Mouse (Mus musculus) G1E-ER4 (cell line): Measurements from ENCODE around the gene Synj1. TPM values are rescaled to one million over a fixed set of nuclear protein-coding genes. Genes with fewer than 3 reads are reported as not detected.
A peak's percentile ranks its signal among the peaks of the same experiment; 100 is the strongest.

Experiments used
- GATA1 ChIP-seq: IDR thresholded peaks from one replicate; pipeline ENCODE4 v1.8.0; 2012; ENCODE audit warnings: low read length, inconsistent platforms
- polyA plus RNA-seq: library from polyadenylated mRNA; stranded (reverse); fragments of >175 nt; gene quantifications from 2 replicates; pipeline ENCODE4 v1.2.3, GENCODE M21; 2012

Gene Synj1
- polyA plus RNA-seq, 1 experiment: 73.4 TPM

- no peak for TF ChIP-seq GATA1
These were observed 12.3 kb upstream of the Synj1 start for GRCm38 (mm10) chr16:91023384-91023783.

DNA sequence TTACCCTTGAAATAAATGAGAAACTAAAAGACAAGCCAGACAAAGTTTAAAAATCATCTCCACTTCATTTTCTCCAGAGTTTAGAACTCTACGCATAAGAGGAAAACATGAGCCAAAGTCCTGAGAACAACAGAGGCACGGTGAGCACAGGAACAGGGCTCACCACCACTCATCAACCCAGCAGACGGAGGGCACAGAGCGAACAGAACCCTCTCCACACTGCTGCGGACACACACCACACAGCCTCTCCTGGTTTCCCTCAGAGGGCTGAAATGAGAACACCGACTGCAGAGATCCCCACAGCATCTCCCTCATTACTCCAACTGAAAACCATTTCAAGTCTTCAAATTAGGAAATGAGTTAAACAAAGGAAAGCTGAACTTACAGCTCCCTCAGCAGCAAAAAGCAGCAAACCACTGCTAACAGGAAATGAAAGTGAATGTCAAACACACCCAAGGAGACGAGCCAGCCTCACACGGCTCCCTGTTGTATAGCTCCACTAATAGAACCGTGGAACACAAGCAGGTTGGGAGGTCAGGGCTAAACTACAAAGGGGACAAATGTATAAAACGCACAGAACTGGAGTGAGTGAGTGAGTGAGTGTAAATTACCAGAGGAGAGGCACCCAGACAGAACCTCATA lies 9.9 kb upstream of the Synj1 start:
- TF ChIP-seq GATA1: no peak

DNA sequence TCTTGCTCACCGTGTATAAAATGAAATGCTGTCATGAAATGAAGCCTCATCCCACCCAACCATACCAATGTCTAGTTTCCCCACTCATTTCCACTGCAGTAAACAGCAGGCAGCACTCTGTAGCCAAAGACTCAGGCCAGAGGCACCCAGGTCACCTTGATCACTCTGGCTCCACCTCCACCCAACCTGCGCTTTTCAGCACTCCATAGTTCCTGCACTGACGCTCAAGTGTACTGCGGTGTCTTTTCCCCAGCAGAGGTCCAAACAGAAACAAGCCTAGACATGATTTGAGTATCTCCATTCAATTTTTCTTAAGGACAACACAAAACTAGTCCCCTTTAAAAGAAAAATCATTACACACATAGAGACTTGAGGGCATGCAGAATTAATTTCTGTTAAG lies 8.4 kb upstream of the Synj1 start:
- TF ChIP-seq GATA1: no peak

DNA sequence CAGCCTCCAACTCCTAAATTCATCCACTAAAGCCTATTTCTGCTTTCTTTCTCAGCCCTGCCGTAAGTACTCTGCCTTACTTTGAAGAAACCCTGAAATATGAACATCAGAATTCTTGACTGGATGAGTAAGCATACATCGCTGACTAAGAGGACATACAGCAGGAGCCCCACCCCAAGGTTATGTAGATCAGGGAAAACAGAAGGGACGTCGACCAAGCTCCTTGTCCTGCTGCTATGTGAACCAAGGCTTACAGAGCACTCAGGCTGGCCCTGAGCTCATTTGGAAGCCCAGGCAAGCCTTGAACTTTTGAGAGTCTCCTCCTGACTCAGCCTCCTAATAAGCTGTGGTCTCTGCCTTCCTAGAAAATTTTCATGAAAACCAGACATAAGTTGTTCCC lies 4.7 kb upstream of the Synj1 start:
- TF ChIP-seq GATA1: no peak

- TF ChIP-seq GATA1: no peak
These were observed 739 bp upstream of the Synj1 start for GRCm38 (mm10) chr16:91011847-91012246.

- no peak for TF ChIP-seq GATA1
These were observed 507 bp downstream of the Synj1 start for GRCm38 (mm10) chr16:91010581-91011020.

- TF ChIP-seq GATA1: no peak
These were observed 1.1 kb downstream of the Synj1 start for GRCm38 (mm10) chr16:91009942-91010529.

DNA sequence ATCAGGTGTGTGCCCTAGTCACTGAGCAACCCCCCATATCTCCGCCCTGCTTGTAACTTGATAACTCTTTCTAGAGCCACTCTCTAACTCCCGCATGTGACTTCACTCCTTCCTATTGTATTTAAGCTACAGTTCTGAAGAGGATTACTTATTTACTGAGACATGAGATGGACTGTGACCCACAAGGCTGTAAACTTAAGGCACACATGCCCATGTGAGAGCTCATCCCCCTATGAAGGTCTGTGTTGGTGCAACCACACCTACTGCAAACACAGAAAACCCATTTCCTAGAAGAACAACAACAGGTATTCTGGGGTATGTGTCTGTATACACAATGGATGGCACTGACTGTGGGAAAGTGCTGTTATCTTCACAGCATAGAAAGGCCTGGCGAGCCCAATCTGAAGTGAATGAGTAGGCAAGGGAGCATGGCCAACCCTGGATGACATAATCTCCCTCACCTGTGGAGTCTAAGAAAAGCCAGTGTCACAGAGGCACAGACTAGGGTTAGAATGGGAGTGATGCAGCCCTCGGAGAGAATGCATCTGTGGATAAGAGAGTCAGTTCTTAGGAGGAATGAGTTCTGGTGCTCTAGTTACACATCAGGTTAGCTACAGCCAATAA lies 6.1 kb downstream of the Synj1 start:
- no peak for TF ChIP-seq GATA1

GRCm38 (mm10) chr16:91001098-91001497 lies 10.0 kb downstream of the Synj1 start:
- TF ChIP-seq GATA1: no peak

DNA sequence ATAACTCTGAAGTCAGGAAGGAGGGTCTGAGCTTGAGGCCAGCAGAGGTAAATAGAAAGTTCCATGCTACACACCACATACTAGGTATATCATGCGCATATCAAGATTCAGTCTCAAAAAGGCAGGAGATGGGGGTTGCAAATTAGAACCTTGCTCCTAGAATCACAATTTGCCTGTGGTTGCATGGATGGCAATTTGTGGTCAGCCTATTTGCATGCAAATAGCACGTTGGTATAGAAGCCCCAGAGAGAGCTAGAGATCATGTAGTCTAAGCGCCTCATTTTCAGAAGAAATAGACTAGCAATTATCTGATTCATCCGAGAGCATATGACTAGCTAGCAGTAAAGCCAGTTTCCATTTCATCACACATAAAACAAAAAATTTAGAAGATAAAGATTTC lies 11.3 kb downstream of the Synj1 start:
- no peak for TF ChIP-seq GATA1

DNA sequence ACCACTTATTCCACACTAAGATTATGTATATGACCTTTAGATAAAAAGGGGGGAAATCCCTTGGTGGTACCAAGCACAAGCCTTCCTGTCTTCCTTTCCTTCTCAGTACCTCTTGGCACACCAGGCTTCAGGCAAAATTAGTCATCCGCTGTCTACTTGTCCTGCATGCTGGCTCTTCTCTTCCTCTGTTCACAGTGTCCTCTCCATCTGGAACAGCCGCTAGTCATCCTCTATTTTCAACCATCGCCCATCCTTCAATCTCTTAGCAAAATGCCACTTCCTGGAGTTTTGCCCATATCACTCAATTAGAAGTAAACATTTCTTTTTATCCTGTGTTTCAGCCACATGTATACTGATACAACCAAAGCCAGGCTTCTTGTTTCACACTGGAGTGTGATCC lies 13.3 kb downstream of the Synj1 start:
- no peak for TF ChIP-seq GATA1

GRCm38 (mm10) chr16:90996327-90997243 lies 14.5 kb downstream of the Synj1 start:
- no peak for TF ChIP-seq GATA1

DNA sequence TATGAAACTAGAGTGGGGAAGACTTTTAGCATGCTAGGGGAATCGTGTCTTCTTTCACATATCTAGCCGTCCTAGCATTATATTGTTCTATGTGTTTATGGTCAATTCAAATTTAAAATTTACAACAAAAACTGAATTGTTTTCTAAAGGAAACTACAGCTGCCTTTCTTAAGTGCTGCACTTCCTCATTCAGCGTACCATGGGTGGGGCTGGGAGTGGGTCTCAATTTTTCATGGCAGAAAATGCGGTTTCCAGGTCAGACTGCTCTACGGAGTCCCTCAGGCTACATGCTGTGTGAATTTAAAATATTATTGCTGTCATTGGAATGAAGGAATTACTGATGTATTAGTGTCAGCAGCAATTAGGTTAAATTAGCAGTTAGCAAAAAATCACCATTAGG lies 15.6 kb downstream of the Synj1 start:
- TF ChIP-seq GATA1: no peak

DNA sequence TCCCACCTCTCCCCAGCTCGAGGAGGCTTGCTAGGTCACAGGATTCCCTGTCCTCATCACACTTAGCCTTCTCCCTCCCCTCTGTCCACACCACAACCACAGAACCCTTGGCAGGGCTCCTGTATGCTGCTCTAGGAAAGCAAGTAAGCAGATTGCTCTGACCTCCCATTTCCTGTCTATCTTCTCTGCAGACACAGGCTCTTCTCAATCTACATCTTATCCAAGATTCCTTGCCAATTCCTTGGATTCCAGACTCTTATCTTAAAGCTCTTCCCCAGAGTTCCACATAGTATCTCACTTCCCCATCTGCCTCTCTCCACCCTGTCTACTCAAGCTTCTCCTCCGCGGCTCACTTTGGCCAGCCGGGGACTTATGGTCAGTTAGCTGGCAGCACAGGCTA lies 16.1 kb downstream of the Synj1 start:
- TF ChIP-seq GATA1: no peak

DNA sequence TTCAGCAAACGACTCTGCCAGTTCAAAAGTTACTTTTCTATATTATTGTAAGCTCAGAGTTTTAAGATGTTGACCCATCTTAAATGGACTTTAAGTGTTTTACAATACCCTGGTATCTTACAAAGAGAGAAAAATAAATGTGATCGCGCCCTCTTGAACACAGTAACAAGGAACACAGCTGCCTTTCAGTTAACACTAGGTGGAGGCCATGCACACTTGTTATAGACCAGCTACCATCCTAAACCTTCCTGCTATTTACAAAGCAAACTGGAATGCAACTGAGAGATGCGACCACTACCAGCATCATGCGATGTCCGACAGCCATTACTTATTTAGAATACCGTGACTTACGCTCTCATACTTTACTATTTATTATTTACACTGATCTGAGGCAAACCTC lies 21.9 kb downstream of the Synj1 start:
- TF ChIP-seq GATA1: no peak

DNA sequence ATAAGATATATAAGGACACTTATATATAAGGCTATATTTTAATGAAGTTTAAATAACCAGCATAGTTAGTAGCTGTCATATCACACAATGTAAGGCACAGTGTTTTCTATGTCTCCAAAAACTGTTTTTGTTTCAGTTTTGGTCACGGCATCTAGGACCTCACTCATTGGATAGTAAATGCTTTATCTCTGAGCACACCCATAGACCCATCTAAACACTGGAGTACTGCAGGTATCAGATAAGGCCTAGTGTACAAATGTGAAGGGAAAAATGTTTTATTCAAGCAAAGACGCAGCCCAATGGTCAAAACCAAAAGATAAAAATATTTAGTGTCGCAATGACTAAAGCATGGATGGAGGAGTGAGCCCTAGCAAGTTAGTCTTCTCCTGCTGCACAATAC lies 22.4 kb downstream of the Synj1 start:
- TF ChIP-seq GATA1: peak; percentile 92
